Mouse (Mus musculus) hindbrain, embryonic 12.5 days (tissue): ENCODE measurements at regions not wholly inside any gene's neighbourhood (a gene's known extent, or its start where the extent isn't known, plus 50 kb on each side); places are given as distances from the start of the nearest gene placed in this dataset.

ENCODE experiments used
- ATAC-seq: fragments of 200-750 bp; cut with Nextera tagmentation; 2 replicates; pipeline ENCODE4 v1.8.0; 2017; ENCODE audit warnings: moderate TSS enrichment; ENCODE audit not compliant: low FRiP score
- H3K27ac ChIP-seq: fragments of 300-500 bp; sonication (generic); 2 replicates; pipeline ENCODE4 v1.5.1; 2016; ENCODE audit warnings: mild to moderate bottlenecking
- H3K27me3 ChIP-seq: fragments of 300-500 bp; sonication (generic); 2 replicates; pipeline ENCODE4 v1.6.1; 2016; ENCODE audit warnings: mild to moderate bottlenecking
- H3K36me3 ChIP-seq: fragments of 300-500 bp; sonication (generic); 2 replicates; pipeline ENCODE4 v1.6.1; 2016; ENCODE audit warnings: mild to moderate bottlenecking
- H3K4me1 ChIP-seq: fragments of 300-500 bp; sonication (generic); 2 replicates; pipeline ENCODE4 v1.6.1; 2016
- H3K4me2 ChIP-seq: fragments of 300-500 bp; sonication (generic); replicated peaks from 2 replicates; pipeline ENCODE4 v1.6.1; 2016; ENCODE audit warnings: mild to moderate bottlenecking
- H3K4me3 ChIP-seq: fragments of 300-500 bp; sonication (generic); 2 replicates; pipeline ENCODE4 v1.5.1; 2016; ENCODE audit warnings: mild to moderate bottlenecking
- H3K9ac ChIP-seq: fragments of 300-500 bp; sonication (generic); 2 replicates; pipeline ENCODE4 v1.6.1; 2016; ENCODE audit warnings: mild to moderate bottlenecking, moderate library complexity
- H3K9me3 ChIP-seq: fragments of 300-500 bp; sonication (generic); replicated peaks from 2 replicates; pipeline ENCODE4 v1.6.1; 2016; ENCODE audit warnings: mild to moderate bottlenecking
- WGBS: fragments of 180-500 bp; shearing (Covaris S2); methylation state at CpG from one replicate; pipeline ENCODE4 v1.1.7; 2016; 5-methylcytosine and 5-hydroxymethylcytosine counted together

GRCm38 (mm10) chr14:46536002-46536762 lies 145.7 kb upstream of the Bmp4 start:
- no peaks in the 10 kb centered on the region for H3K9me3 ChIP-seq
- no peak overlapping the region for H3K9ac ChIP-seq
- no peaks in the 10 kb centered on the region for H3K27me3 ChIP-seq
- no peak overlapping the region for H3K4me3 ChIP-seq
- no peak for ATAC-seq
- no peaks in the 10 kb centered on the region for H3K4me1 ChIP-seq
- no peak overlapping the region for H3K4me2 ChIP-seq
- H3K27ac ChIP-seq, result no peak overlapping the region
- WGBS, result 88% methylated on average over 10 of the region's 10 CpGs
- no peaks in the 10 kb centered on the region for H3K36me3 ChIP-seq

- H3K4me2 ChIP-seq, result no peak overlapping the region
- no peaks in the 10 kb centered on the region for H3K4me1 ChIP-seq
- no peak for ATAC-seq
- H3K36me3 ChIP-seq, result no peaks in the 10 kb centered on the region
- H3K9me3 ChIP-seq, result no peaks in the 10 kb centered on the region
- no peaks in the 10 kb centered on the region for H3K27me3 ChIP-seq
- H3K9ac ChIP-seq, result no peak overlapping the region
- H3K27ac ChIP-seq, result no peak overlapping the region
- no peak overlapping the region for H3K4me3 ChIP-seq
- WGBS, result 82% methylated on average over 1 of the region's 1 CpGs
Observed at GRCm38 (mm10) chr14:46532697-46533096, 142.2 kb upstream of the Bmp4 start.

- H3K9me3 ChIP-seq, result no peaks in the 10 kb centered on the region
- H3K4me1 ChIP-seq, result no peaks in the 10 kb centered on the region
- H3K4me2 ChIP-seq, result no peak overlapping the region
- no peak for ATAC-seq
- H3K27ac ChIP-seq, result no peak overlapping the region
- H3K36me3 ChIP-seq, result no peaks in the 10 kb centered on the region
- no peak overlapping the region for H3K4me3 ChIP-seq
- 86% methylated on average over 6 of the region's 6 CpGs for WGBS
- no peaks in the 10 kb centered on the region for H3K27me3 ChIP-seq
- no peak overlapping the region for H3K9ac ChIP-seq
Observed at GRCm38 (mm10) chr14:46530452-46530851, 140.0 kb upstream of the Bmp4 start.

GRCm38 (mm10) chr14:46529086-46529715 lies 138.7 kb upstream of the Bmp4 start:
- no peak overlapping the region for H3K4me2 ChIP-seq
- H3K9me3 ChIP-seq, result no peaks in the 10 kb centered on the region
- H3K4me1 ChIP-seq, result no peaks in the 10 kb centered on the region
- 84% methylated on average over 5 of the region's 5 CpGs for WGBS
- no peak overlapping the region for H3K27ac ChIP-seq
- no peaks in the 10 kb centered on the region for H3K27me3 ChIP-seq
- no peak overlapping the region for H3K9ac ChIP-seq
- no peak for ATAC-seq
- no peak overlapping the region for H3K4me3 ChIP-seq
- no peaks in the 10 kb centered on the region for H3K36me3 ChIP-seq

GRCm38 (mm10) chr14:46517258-46517657 lies 126.8 kb upstream of the Bmp4 start:
- 73% methylated on average over 4 of the region's 4 CpGs for WGBS
- ATAC-seq, result no peak

GRCm38 (mm10) chr14:46516285-46516684 lies 125.8 kb upstream of the Bmp4 start:
- Histone ChIP-seq H3K27ac (no peak overlapping the region), H3K9me3 (no peaks in the 10 kb centered on the region), H3K4me1 (no peaks in the 10 kb centered on the region), H3K4me3 (no peak overlapping the region), H3K27me3 (no peaks in the 10 kb centered on the region), H3K4me2 (no peak overlapping the region), H3K9ac (no peak overlapping the region), H3K36me3 (no peaks in the 10 kb centered on the region)
- WGBS, result 88% methylated on average over 3 of the region's 3 CpGs
- no peak for ATAC-seq

More at GRCm38 (mm10) chr14:46517258-46517657, 126.8 kb upstream of the Bmp4 start:
- H3K9me3 ChIP-seq, result no peaks in the 10 kb centered on the region
- H3K4me1 ChIP-seq, result no peaks in the 10 kb centered on the region
- H3K4me2 ChIP-seq, result no peak overlapping the region
- H3K36me3 ChIP-seq, result no peaks in the 10 kb centered on the region
- no peak overlapping the region for H3K4me3 ChIP-seq
- no peaks in the 10 kb centered on the region for H3K27me3 ChIP-seq
- no peak overlapping the region for H3K9ac ChIP-seq
- no peak overlapping the region for H3K27ac ChIP-seq

- H3K36me3 ChIP-seq, result no peaks in the 10 kb centered on the region
- H3K4me2 ChIP-seq, result no peak overlapping the region
- H3K9me3 ChIP-seq, result no peaks in the 10 kb centered on the region
- no peak overlapping the region for H3K27ac ChIP-seq
- H3K4me3 ChIP-seq, result no peak overlapping the region
- ATAC-seq, result no peak
- H3K4me1 ChIP-seq, result no peaks in the 10 kb centered on the region
- no peaks in the 10 kb centered on the region for H3K27me3 ChIP-seq
- WGBS, result 85% methylated on average over 4 of the region's 4 CpGs
- H3K9ac ChIP-seq, result no peak overlapping the region
Observed at GRCm38 (mm10) chr14:46514262-46514932, 123.9 kb upstream of the Bmp4 start.

- no peak for ATAC-seq
- Histone ChIP-seq H3K27me3 (no peaks in the 10 kb centered on the region), H3K4me2 (no peak overlapping the region), H3K9me3 (no peaks in the 10 kb centered on the region), H3K4me3 (no peak overlapping the region), H3K4me1 (no peaks in the 10 kb centered on the region), H3K27ac (no peak overlapping the region), H3K36me3 (no peaks in the 10 kb centered on the region), H3K9ac (no peak overlapping the region)
- WGBS, result 91% methylated on average over 1 of the region's 1 CpGs
Observed at GRCm38 (mm10) chr14:46512118-46512517, 121.6 kb upstream of the Bmp4 start.

- Histone ChIP-seq H3K4me2 (no peak overlapping the region), H3K9me3 (no peaks in the 10 kb centered on the region), H3K27me3 (no peaks in the 10 kb centered on the region), H3K4me1 (no peaks in the 10 kb centered on the region), H3K9ac (no peak overlapping the region), H3K4me3 (no peak overlapping the region), H3K36me3 (no peaks in the 10 kb centered on the region), H3K27ac (no peak overlapping the region)
- no peak for ATAC-seq
- WGBS, result 82% methylated on average over 5 of the region's 5 CpGs
Observed at GRCm38 (mm10) chr14:46508871-46509270, 118.4 kb upstream of the Bmp4 start.

GRCm38 (mm10) chr14:46505266-46505665 lies 114.8 kb upstream of the Bmp4 start:
- Histone ChIP-seq H3K27me3 (no peaks in the 10 kb centered on the region), H3K27ac (no peak overlapping the region), H3K9me3 (no peaks in the 10 kb centered on the region), H3K4me2 (no peak overlapping the region), H3K9ac (no peak overlapping the region), H3K36me3 (no peaks in the 10 kb centered on the region), H3K4me3 (no peak overlapping the region), H3K4me1 (no peaks in the 10 kb centered on the region)
- WGBS, result 84% methylated on average over 3 of the region's 3 CpGs
- ATAC-seq, result no peak

- WGBS, result 82% methylated on average over 9 of the region's 9 CpGs
- Histone ChIP-seq H3K9ac (no peak overlapping the region), H3K36me3 (no peaks in the 10 kb centered on the region), H3K4me1 (0 out of 2 replicates have a peak, but pooled peaks cover 3% of the 10 kb centered on the region), H3K4me2 (no peak overlapping the region), H3K9me3 (no peaks in the 10 kb centered on the region), H3K27ac (no peak overlapping the region), H3K4me3 (no peak overlapping the region), H3K27me3 (no peaks in the 10 kb centered on the region)
- no peak for ATAC-seq
Observed at GRCm38 (mm10) chr14:46491601-46492000, 101.1 kb upstream of the Bmp4 start.

GRCm38 (mm10) chr14:46491182-46491581 lies 100.7 kb upstream of the Bmp4 start:
- Histone ChIP-seq H3K27ac (no peak overlapping the region), H3K4me2 (no peak overlapping the region), H3K36me3 (no peaks in the 10 kb centered on the region), H3K27me3 (no peaks in the 10 kb centered on the region), H3K4me1 (0 out of 2 replicates have a peak, but pooled peaks cover 3% of the 10 kb centered on the region), H3K9ac (no peak overlapping the region), H3K9me3 (0 out of 2 replicates have a peak, but pooled peaks cover under 1% of the 10 kb centered on the region), H3K4me3 (no peak overlapping the region)
- ATAC-seq, result no peak
- 81% methylated on average over 2 of the region's 2 CpGs for WGBS
